In genomic region chr11:72796773-72797338, GRCm38 (mm10) we compare ENCODE assay signal across 8 mouse cellular contexts. TPM values are rescaled to one million over a fixed set of nuclear protein-coding genes. Genes with fewer than 3 reads are reported as not detected.
A peak's percentile ranks its signal among the peaks of the same experiment; 100 is the strongest.
DNase-seq lines count a peak whose midpoint lies in the region; ATAC-seq and TF ChIP-seq lines count a peak whose summit lies in the region.

No protein-coding gene starts in this region.

- TF ChIP-seq POLR2A in CH12.LX (IDR thresholded peaks at IDR 0.05; ENCODE audit: low read depth, low read length): no peak

- peaks cover 20% of the 10 kb centered on the region for H3K79me2 ChIP-seq in CH12.LX (replicated peaks; ENCODE audit: control insufficient read depth, extremely low read depth, insufficient read depth, poor library complexity, severe bottlenecking)

- no peak for TF ChIP-seq RAD21 in CH12.LX (IDR thresholded peaks at IDR 0.05; ENCODE audit: low read depth, low read length)

- in situ Hi-C loops in CH12.LX (cut with MboI; ENCODE audit: low pct_ligation_motif_present, low pct_unique_long_range_greater_than_20kb, low sequenced_read_pairs): no loop called here

- H3K4me3 ChIP-seq in heart, embryonic 10.5 days: peak overlapping the region; percentile 98
- peak overlapping the region; percentile 86 to 96 (median 87) for H3K4me3 ChIP-seq in CH12.LX (replicated peaks in 1 of 3; ENCODE audit: low read depth in 2 of 3, low read length in 2 of 3, poor library complexity in 1 of 3)
- H3K4me3 ChIP-seq in forebrain, embryonic 11.5 days (ENCODE audit: low read depth, low read length): peak overlapping the region; percentile 94
- H3K4me3 ChIP-seq in liver, embryonic 15.5 days (replicated peaks): peak overlapping the region; percentile 95

- dilution Hi-C loops in CH12.LX (cut with MboI; ENCODE audit: extremely low pct_ligation_motif_present, extremely low pct_unique_long_range_greater_than_20kb, low sequenced_read_pairs): no loop called here

- H3K36me3 ChIP-seq in heart, embryonic 10.5 days: no peaks in the 10 kb centered on the region
- H3K36me3 ChIP-seq in CH12.LX (replicated peaks in 1 of 2; ENCODE audit: control insufficient read depth in 1 of 2, insufficient read depth in 1 of 2, low read length in 1 of 2): peaks cover 0 to 16% of the 10 kb centered on the region in 2 experiments
- H3K36me3 ChIP-seq in forebrain, embryonic 11.5 days (ENCODE audit: control insufficient read depth, insufficient read depth, low read length): no peaks in the 10 kb centered on the region
- no peaks in the 10 kb centered on the region for H3K36me3 ChIP-seq in liver, embryonic 15.5 days (replicated peaks)

- peak overlapping the region; percentile 92 for H3K4me2 ChIP-seq in CH12.LX (ENCODE audit: insufficient read depth, low read depth, poor library complexity, severe bottlenecking)
- H3K4me2 ChIP-seq in forebrain, embryonic 11.5 days (ENCODE audit: low read depth, low read length, severe bottlenecking): peak overlapping the region; percentile 85
- H3K4me2 ChIP-seq in liver, embryonic 15.5 days: peak overlapping the region; percentile 87

- WGBS in heart, embryonic 10.5 days: 15% methylated on average over 10 of the region's 10 CpGs
- WGBS in forebrain, embryonic 11.5 days: 22% methylated on average over 10 of the region's 10 CpGs
- 7% methylated on average over 10 of the region's 10 CpGs for WGBS in liver, embryonic 15.5 days (ENCODE audit: insufficient replicate concordance)

- no peak for DNase-seq in heart, embryonic 10.5 days (ENCODE audit: low spot score)
- no peak for DNase-seq in heart, adult 9 months (ENCODE audit: low spot score in 2 of 2)
- DNase-seq in CH12.LX (ENCODE audit: extremely low read depth): no peak
- no peak for DNase-seq in forebrain, embryonic 11.5 days (ENCODE audit: low spot score)
- DNase-seq in urinary bladder, adult 18-20 months (ENCODE audit: low spot score in 2 of 2): no peak
- DNase-seq in thymus, postnatal 14 days: no peak
- DNase-seq in kidney, postnatal 14 days: no peak

- peak overlapping the region; percentile 93 for H3K27ac ChIP-seq in heart, embryonic 10.5 days
- no peak overlapping the region for H3K27ac ChIP-seq in CH12.LX (ENCODE audit: insufficient read depth, low read depth)
- no peak overlapping the region for H3K27ac ChIP-seq in forebrain, embryonic 11.5 days (ENCODE audit: low read depth, low read length)
- peak overlapping the region; percentile 89 for H3K27ac ChIP-seq in liver, embryonic 15.5 days (replicated peaks)

- H3K9ac ChIP-seq in CH12.LX (ENCODE audit: insufficient read depth, low read depth): peak overlapping the region; percentile 55
- H3K9ac ChIP-seq in forebrain, embryonic 11.5 days (ENCODE audit: low read length): peak overlapping the region; percentile 87
- peak overlapping the region; percentile 96 for H3K9ac ChIP-seq in liver, embryonic 15.5 days

- ATAC-seq in forebrain, embryonic 11.5 days (replicated peaks; ENCODE audit: low FRiP score): no peak
- no peak for ATAC-seq in liver, embryonic 15.5 days (ENCODE audit: insufficient read depth)

- no peaks in the 10 kb centered on the region for H3K27me3 ChIP-seq in heart, embryonic 10.5 days (ENCODE audit: insufficient read depth, poor library complexity, severe bottlenecking)
- no peaks in the 10 kb centered on the region for H3K27me3 ChIP-seq in CH12.LX (replicated peaks)
- no peaks in the 10 kb centered on the region for H3K27me3 ChIP-seq in forebrain, embryonic 11.5 days (ENCODE audit: control insufficient read depth, insufficient read depth, low read length)
- H3K27me3 ChIP-seq in liver, embryonic 15.5 days: no peaks in the 10 kb centered on the region

- no peak for TF ChIP-seq EP300 in CH12.LX (IDR thresholded peaks at IDR 0.05; ENCODE audit: low read length)

- H3K9me3 ChIP-seq in heart, embryonic 10.5 days: no peaks in the 10 kb centered on the region
- H3K9me3 ChIP-seq in CH12.LX (replicated peaks; ENCODE audit: low read length): no peaks in the 10 kb centered on the region
- no peaks in the 10 kb centered on the region for H3K9me3 ChIP-seq in forebrain, embryonic 11.5 days (ENCODE audit: control insufficient read depth, low read length)
- H3K9me3 ChIP-seq in liver, embryonic 15.5 days (replicated peaks): no peaks in the 10 kb centered on the region

- no peak for TF ChIP-seq CTCF in CH12.LX (conservative IDR thresholded peaks at IDR 0.05 in 1 of 2, IDR thresholded peaks at IDR 0.05 in 1 of 2; ENCODE audit: low read depth in 2 of 2, low read length in 2 of 2)

- H3K4me1 ChIP-seq in heart, embryonic 10.5 days: peaks cover 5% of the 10 kb centered on the region
- peaks cover 0 to 42% of the 10 kb centered on the region in 2 experiments; a peak in 2 of 4 replicates for H3K4me1 ChIP-seq in CH12.LX (ENCODE audit: control insufficient read depth in 1 of 2, insufficient read depth in 2 of 2)
- no peaks in the 10 kb centered on the region; the same call in 1 of the 2 replicates for H3K4me1 ChIP-seq in forebrain, embryonic 11.5 days (replicated peaks; ENCODE audit: control insufficient read depth, insufficient read depth, low read length)
- peaks cover 39% of the 10 kb centered on the region for H3K4me1 ChIP-seq in liver, embryonic 15.5 days (replicated peaks)

TF ChIP-seq in CH12.LX, 34 proteins besides CTCF, POLR2A, EP300 and RAD21:
- TF ChIP-seq ZMIZ1 (IDR thresholded peaks at IDR 0.05; ENCODE audit: low read depth, low read length) (no peak), SIN3A (IDR thresholded peaks at IDR 0.05; ENCODE audit: low read length) (no peak), MXI1 (IDR thresholded peaks at IDR 0.05; ENCODE audit: low read depth, low read length) (no peak), ZKSCAN1 (IDR thresholded peaks at IDR 0.05; ENCODE audit: borderline replicate concordance, low read depth, low read length) (no peak), RCOR1 (conservative IDR thresholded peaks at IDR 0.05; ENCODE audit: low read depth, low read length) (no peak), JUND (conservative IDR thresholded peaks at IDR 0.05; ENCODE audit: low read depth, low read length) (no peak), E2F4 (IDR thresholded peaks at IDR 0.05; ENCODE audit: insufficient replicate concordance, low read depth, low read length) (no peak), MAX (IDR thresholded peaks at IDR 0.05; ENCODE audit: low read length) (no peak), TCF12 (IDR thresholded peaks at IDR 0.05; ENCODE audit: low read depth, low read length) (no peak), USF1 (IDR thresholded peaks at IDR 0.05; ENCODE audit: low read depth, low read length) (no peak)

RNA-seq across cellular contexts. Expression of gene Zzef1, which starts 0.8 kb away (rescaled TPM):
- polyA plus RNA-seq in heart, embryonic 10.5 days (2016; fragmentation: Nextera tagmentation; extraction: Ambion mirVana): 6.8 and 7.5 TPM in 2 replicates
- total RNA-seq in CH12.LX (2012; rRNA removed) (16.8 and 17.4 TPM in 2 replicates), CH12.LX (2014; rRNA removed) (9.4 and 10.5 TPM in 2 replicates)
- 17.1 and 20.8 TPM in 2 replicates for polyA plus RNA-seq in CH12.LX (2012; ENCODE audit: insufficient read length, low read depth)
- 10.6 and 11.0 TPM in 2 replicates for polyA plus RNA-seq in forebrain, embryonic 11.5 days (2014; fragmentation: Nextera tagmentation; extraction: Ambion mirVana)
- polyA plus RNA-seq in liver, embryonic 15.5 days (2015; fragmentation: Nextera tagmentation; extraction: Ambion mirVana): 3.7 and 4.2 TPM in 2 replicates

RNA-seq across cellular contexts. Expression of gene Cyb5d2, which starts 0.9 kb away (rescaled TPM):
- polyA plus RNA-seq in heart, embryonic 10.5 days (2016; fragmentation: Nextera tagmentation; extraction: Ambion mirVana): 4.6 and 6.0 TPM in 2 replicates
- total RNA-seq in CH12.LX (2012; rRNA removed): 3.9 and 4.6 TPM in 2 replicates
- total RNA-seq in CH12.LX (2014; rRNA removed): 3.2 and 3.9 TPM in 2 replicates
- 2.4 and 2.8 TPM in 2 replicates for polyA plus RNA-seq in CH12.LX (2012; ENCODE audit: insufficient read length, low read depth)
- polyA plus RNA-seq in forebrain, embryonic 11.5 days (2014; fragmentation: Nextera tagmentation; extraction: Ambion mirVana): 3.8 and 5.6 TPM in 2 replicates
- polyA plus RNA-seq in liver, embryonic 15.5 days (2015; fragmentation: Nextera tagmentation; extraction: Ambion mirVana): 3.9 and 4.5 TPM in 2 replicates

Comparison
In these comparisons a context has a peak if more than half of its experiments do, and no peak if none do; other contexts are left out.
1. H3K27ac ChIP-seq: peak in heart, embryonic 10.5 days (single experiment) and liver, embryonic 15.5 days (single experiment); none in CH12.LX (single experiment) and forebrain, embryonic 11.5 days (single experiment).
2. Peak in every context shown above with its lines, with median percentiles within 50 percentile points of each other: H3K4me3 ChIP-seq, H3K4me2 ChIP-seq and H3K9ac ChIP-seq.